Mouse (Mus musculus): ENCODE data around the gene Pkp4.
"Not testable (repeated sequence)": the region's sequence is repeated elsewhere in the genome, so short reads cannot be mapped to it uniquely, and the experiment has no call there.

Pkp4 gene

GRCm38 (mm10) chr2:59338926-59339325 lies 178.3 kb downstream of the Pkp4 start:
- no peak for DNase-seq (ENCODE audit: low spot score in 2 of 2)

GRCm38 (mm10) chr2:59339776-59340539 lies 179.3 kb downstream of the Pkp4 start:
- DNase-seq (ENCODE audit: low spot score in 2 of 2): no peak

DNA sequence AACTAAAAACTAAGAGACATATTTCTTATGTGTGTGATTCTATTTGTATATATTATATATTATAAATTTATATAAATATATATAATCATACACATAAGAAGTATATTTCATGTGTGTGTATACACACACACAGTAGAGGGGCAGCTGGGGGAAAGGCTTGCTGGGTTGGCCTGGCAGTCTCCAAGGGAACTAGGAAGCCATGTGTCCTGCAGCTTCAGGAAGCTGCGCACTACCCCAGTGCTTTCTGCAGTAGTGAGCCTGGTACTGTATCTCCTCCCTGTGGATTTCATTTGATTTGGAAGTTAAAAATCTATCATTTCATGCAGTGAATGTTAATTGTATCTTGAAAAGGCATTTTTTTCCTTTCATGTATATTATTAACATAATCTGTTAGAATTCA lies 180.2 kb downstream of the Pkp4 start:
- no peak for DNase-seq (ENCODE audit: low spot score in 2 of 2)

- DNase-seq (ENCODE audit: low spot score in 2 of 2): no peak
Observed at GRCm38 (mm10) chr2:59342591-59343210, 182.1 kb downstream of the Pkp4 start.

GRCm38 (mm10) chr2:59343834-59344233 lies 183.2 kb downstream of the Pkp4 start:
- no peak for DNase-seq (ENCODE audit: low spot score in 2 of 2)

- no peak for DNase-seq (ENCODE audit: low spot score in 2 of 2)
Observed at GRCm38 (mm10) chr2:59344699-59345098, 184.0 kb downstream of the Pkp4 start.

DNA sequence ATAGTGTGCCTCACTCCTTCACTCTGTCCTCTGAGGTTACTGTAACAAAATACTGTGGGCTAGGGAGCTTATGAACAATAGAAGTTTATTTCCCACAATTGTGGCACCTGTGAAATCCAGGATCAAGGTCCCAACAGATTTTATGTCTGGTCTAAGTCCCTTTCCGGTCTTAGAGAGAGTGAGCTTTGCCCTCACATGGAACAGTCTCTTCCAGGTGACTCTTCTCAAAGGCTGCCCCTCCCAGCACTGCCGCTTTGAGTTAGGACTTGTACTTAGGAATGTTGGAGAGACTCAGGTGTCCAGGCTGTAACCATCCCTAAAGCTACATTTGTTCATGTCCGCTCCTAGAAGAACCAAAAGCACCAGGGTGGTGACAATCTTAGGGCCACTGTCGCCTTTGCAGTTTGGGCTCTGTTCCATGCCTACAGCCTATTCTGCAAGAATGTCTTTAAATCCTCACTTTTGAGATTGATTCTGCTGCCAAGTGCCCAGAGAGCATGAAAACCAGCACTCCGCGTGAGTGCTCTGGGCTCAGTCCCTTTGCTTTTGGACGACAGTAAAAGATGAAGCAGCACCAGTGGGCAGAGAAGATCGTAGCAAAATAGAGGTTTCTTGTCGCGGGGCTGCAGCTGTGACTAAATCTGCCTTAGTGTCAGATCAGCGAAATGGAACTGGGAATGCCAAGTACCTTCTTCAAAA lies 184.6 kb downstream of the Pkp4 start:
- DNase-seq (ENCODE audit: low spot score in 2 of 2): no peak

- no peak for DNase-seq (ENCODE audit: low spot score in 2 of 2)
Observed at GRCm38 (mm10) chr2:59346443-59346842, 185.8 kb downstream of the Pkp4 start.

DNA sequence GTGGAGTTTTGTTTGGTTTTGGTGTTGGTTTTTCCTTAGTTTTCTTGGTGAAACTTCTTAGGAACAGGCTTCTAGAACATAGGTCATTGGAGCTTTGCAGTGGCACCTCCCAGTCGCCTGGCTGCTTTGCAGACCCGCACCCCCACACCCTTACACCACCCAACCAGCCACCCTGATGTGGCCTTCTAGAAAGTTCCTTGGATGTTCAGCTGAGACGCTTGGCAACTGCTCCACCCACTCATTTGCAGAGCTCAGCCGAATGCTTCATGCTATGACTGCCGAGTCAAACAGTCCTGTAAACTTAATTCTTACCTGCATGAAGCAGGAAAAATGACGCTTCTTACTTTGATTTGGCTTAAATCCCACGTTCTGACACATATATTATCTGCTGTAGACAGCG lies 187.9 kb downstream of the Pkp4 start:
- DNase-seq (ENCODE audit: low spot score in 2 of 2): no peak

- no peak for DNase-seq (ENCODE audit: low spot score in 2 of 2)
Observed at GRCm38 (mm10) chr2:59350094-59350493, 189.4 kb downstream of the Pkp4 start.

GRCm38 (mm10) chr2:59351303-59352099 lies 190.9 kb downstream of the Pkp4 start:
- no peak for DNase-seq (ENCODE audit: low spot score in 2 of 2)

GRCm38 (mm10) chr2:59353821-59354220 lies 193.2 kb downstream of the Pkp4 start:
- no peak for DNase-seq (ENCODE audit: low spot score in 2 of 2)

DNA sequence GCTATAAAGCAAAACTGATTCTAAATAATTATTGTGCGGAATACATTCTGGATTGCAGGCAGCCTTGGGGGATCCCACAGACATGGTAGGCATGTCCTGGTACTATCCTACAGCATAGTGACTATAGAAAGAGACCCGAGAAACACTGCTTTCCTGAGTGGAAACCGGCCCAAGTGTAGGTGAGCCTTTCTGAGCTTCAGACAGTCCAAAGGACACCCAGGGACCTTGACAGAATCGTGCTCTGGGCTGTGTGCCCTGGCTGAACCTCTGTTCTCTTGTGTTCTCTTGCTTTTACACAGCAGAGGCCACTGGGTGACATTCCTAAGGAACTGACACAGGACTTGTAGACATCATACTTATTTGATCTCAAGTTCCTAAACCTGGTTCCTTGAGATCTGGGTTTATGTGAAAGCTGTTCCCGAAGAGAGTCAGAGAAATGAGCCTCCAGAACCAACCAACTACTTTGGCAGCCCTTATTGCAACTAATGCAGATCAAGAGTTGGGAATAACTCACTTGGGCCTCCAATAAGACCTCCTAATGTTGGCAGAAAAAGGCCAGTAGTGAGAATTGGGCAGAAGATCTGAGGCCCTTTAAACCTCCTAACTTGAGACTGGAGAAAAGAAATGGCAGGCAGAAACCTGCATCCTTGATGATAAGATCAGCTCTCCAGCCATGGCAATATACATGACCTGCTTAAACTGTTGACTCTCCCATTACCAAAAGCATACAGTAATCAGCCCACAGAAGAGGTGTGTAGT lies 195.1 kb downstream of the Pkp4 start:
- no peak for DNase-seq (ENCODE audit: low spot score in 2 of 2)

DNA sequence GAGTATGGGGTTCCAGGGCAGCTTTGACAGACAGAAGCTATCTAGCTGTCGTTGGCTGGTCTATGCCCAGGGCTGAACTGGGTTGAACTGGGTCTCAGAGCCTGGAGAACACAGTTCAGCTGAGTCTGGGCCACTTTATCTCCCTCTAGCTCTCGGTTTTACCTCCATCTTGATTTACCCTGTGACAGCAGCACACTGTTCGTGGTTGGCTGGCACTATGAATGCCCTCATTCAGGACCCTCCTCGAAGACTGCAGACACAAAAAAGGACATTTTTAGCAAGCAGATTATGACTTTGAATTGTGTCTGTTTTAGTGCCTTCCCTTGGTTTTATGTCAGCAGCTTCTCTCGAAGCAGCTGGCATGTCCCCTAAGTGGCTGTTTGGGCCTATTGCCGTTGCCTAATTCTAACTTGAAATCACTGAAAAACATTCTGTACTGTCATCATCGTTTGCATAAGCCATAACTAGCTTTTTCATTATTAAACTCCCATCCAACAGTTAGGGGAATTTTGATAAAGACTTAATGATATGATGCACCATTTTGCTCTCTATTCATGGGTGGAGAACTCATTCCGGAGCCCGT lies 199.2 kb downstream of the Pkp4 start:
- no peak for DNase-seq (ENCODE audit: low spot score in 2 of 2)

GRCm38 (mm10) chr2:59361350-59361780 lies 200.7 kb downstream of the Pkp4 start:
- no peak for DNase-seq (ENCODE audit: low spot score in 2 of 2)

GRCm38 (mm10) chr2:59364156-59364842 lies 203.6 kb downstream of the Pkp4 start:
- no peak for DNase-seq (ENCODE audit: low spot score in 2 of 2)

GRCm38 (mm10) chr2:59367191-59367590 lies 206.5 kb downstream of the Pkp4 start:
- no peak for DNase-seq (ENCODE audit: low spot score in 2 of 2)

GRCm38 (mm10) chr2:59373113-59373512 lies 212.5 kb downstream of the Pkp4 start:
- DNase-seq (ENCODE audit: low spot score in 2 of 2): no peak

DNA sequence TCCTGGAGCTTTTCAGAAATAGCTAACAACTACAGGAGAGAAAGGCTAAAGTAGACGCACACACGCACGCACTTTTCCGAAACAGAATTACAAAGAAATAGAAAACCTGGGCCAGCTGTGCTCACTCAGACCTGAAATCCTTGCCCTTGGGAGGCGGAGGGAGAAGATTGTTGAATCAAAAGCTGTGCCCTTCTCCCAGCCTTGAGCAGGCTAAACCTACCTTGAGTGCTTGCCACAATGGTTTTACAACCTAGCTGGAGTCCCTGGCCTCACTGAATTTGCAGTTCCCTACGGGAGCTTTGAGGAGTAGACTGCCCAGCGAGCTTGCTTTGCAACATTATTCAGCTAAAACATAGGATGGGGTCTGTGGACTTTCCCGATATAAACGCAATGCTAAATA lies 217.4 kb downstream of the Pkp4 start:
- no peak for DNase-seq (ENCODE audit: low spot score in 2 of 2)

DNA sequence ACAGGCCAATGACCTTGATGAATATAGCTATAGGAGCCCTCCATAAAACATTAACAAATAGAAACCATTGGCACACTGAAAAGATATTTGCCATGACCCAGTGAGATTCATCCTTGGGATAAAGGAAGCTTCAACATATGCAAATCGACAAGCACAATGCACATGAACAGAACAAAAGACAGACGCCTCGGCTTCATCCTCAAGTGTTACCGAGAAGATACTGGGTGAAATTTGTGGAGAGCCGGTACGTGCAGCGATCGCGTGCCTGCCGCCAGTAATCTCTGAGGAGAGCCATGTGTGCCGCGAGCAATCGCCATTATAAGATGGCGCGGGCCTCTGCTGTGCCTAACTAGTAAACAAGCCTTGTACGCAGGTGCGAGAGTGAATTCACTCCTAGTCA lies 218.2 kb downstream of the Pkp4 start:
- not testable (repeated sequence) for DNase-seq (ENCODE audit: low spot score in 2 of 2)

All from frontal cortex, postnatal 36 days (tissue).